Mouse (Mus musculus) gastrocnemius, adult 2 months (tissue): ENCODE results near the gene Mycbpap. TPM values are rescaled to one million over a fixed set of nuclear protein-coding genes. Genes with fewer than 3 reads are reported as not detected.

Experiments used
- DNase-seq: peaks from one replicate; pipeline ENCODE4 v3.0.0; 2022
- H3K27ac ChIP-seq: fragments of 200-600 bp; 2 replicates; pipeline ENCODE4 v1.8.1; 2022; ENCODE audit warnings: mild to moderate bottlenecking
- H3K4me3 ChIP-seq: fragments of 200-600 bp; 2 replicates; pipeline ENCODE4 v1.8.1; 2022; ENCODE audit warnings: mild to moderate bottlenecking, moderate library complexity
- CTCF ChIP-seq: fragments of 200-600 bp; IDR thresholded peaks from 2 replicates; pipeline ENCODE4 v1.8.1; 2022; ENCODE audit warnings: antibody characterized with exemption, mild to moderate bottlenecking, moderate library complexity
- intact Hi-C: fragments of 180-260 bp; cut with DNase I; formaldehyde crosslinking; loops from one replicate; pipeline ENCODE4 v1.15.1; 2025
- total RNA-seq, 2 experiments: library from RNA; stranded (reverse); gene quantifications; 2 replicates each; pipeline ENCODE4 v1.2.3; 2021

The Mycbpap gene
- total RNA-seq, 2 experiments from 2014 or later: not detected

GRCm38 (mm10) chr11:94471740-94472584, 49.6 kb downstream of the Mycbpap start:
- intact Hi-C loops: no loop called here
- Histone ChIP-seq H3K27ac (peak overlapping the region; percentile 73), H3K4me3 (peak overlapping the region; percentile 80)
- no peak for TF ChIP-seq CTCF
- DNase-seq: no peak

DNA sequence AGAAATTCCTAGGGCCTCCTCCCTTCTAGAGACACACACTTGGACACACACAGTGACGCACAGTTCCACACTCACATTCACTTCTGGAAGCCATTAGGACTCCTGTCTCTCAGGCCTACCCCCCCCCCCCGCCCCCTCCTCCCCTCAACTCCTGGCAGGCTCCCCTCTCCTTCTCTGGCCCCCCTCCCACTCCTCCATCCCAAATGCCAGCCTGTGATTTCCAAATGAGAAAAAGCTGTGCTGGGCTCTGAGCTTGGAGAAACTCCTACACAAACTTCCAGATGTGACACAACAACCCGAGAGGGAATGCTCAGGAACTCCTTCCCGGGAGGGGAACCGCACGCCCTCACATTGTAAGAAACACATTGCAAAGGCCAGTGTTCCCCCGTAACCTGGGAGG, 51.2 kb downstream of the Mycbpap start:
- no peak for TF ChIP-seq CTCF
- H3K27ac ChIP-seq: no peak overlapping the region
- no peak overlapping the region for H3K4me3 ChIP-seq
- intact Hi-C loops: no loop called here
- DNase-seq: peak; percentile 42

GRCm38 (mm10) chr11:94469136-94470064, 52.1 kb downstream of the Mycbpap start:
- Histone ChIP-seq H3K4me3 (no peak overlapping the region), H3K27ac (peak overlapping the region; percentile 58)
- DNase-seq: peak; percentile 62
- intact Hi-C loops: no loop called here
- no peak for TF ChIP-seq CTCF

- intact Hi-C loops: no loop called here
- no peak overlapping the region for H3K4me3 ChIP-seq
- TF ChIP-seq CTCF: no peak
- DNase-seq: no peak
- 0 out of 2 replicates have a peak overlapping the region, but pooled peaks have one; percentile 38 for H3K27ac ChIP-seq
These were observed 52.9 kb downstream of the Mycbpap start for GRCm38 (mm10) chr11:94468582-94469064.

- Histone ChIP-seq H3K27ac (no peak overlapping the region), H3K4me3 (no peak overlapping the region)
- no peak for TF ChIP-seq CTCF
- no peak for DNase-seq
- intact Hi-C loops: no loop called here
These were observed 55.1 kb downstream of the Mycbpap start for GRCm38 (mm10) chr11:94466333-94466855.

- intact Hi-C loops: no loop called here
- Histone ChIP-seq H3K4me3 (no peak overlapping the region), H3K27ac (no peak overlapping the region)
- no peak for TF ChIP-seq CTCF
- DNase-seq: no peak
These were observed 57.4 kb downstream of the Mycbpap start for GRCm38 (mm10) chr11:94464170-94464569.

GRCm38 (mm10) chr11:94461856-94462255, 59.7 kb downstream of the Mycbpap start:
- intact Hi-C loops: no loop called here
- TF ChIP-seq CTCF: no peak
- DNase-seq: no peak
- Histone ChIP-seq H3K4me3 (no peak overlapping the region), H3K27ac (no peak overlapping the region)

DNA sequence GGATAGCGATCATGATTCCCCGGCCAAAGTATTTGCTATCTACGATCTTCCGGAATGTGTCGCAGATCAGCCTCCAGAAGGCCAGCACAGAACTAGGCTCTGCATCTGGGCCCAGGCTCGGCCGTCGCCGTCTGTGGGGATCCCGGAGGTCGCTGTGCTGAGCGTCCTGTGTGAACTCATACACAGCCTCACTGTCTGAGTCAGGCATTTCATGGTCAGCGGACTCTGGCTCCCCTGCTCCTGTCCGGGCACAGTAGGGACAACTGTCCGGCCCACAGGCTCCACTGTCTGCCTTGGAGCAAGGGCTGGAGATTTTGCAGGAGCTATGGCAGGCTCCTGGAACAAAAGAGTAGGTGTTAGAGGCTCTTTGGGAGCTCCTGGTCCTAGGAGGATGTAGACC, 64.5 kb downstream of the Mycbpap start:
- no peak overlapping the region for H3K27ac ChIP-seq
- TF ChIP-seq CTCF: no peak

DNA sequence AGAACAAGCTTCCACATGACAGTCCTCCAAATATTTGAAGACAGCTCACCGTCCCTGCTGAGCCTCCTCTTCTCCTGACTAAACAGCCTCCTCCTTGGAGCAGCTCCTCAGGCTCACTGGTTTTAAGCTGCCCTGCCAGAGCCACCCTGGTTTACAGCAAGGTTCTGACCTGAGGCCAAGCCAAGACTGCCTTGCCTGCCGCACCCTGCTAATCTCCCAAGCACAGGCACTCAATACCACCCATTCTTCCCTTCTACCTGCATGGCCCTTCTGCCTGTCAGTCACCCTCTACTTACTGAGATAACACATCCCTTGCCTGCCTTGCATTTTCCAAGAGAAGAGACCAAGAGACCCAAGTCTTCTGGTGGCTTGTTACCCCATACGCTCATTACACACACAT, 65.2 kb downstream of the Mycbpap start:
- no peak for DNase-seq
- no peak for TF ChIP-seq CTCF
- intact Hi-C loops: no loop called here
- Histone ChIP-seq H3K4me3 (no peak overlapping the region), H3K27ac (no peak overlapping the region)

More for the DNA sequence above, 64.5 kb downstream of the Mycbpap start:
- intact Hi-C loops: no loop called here
- no peak overlapping the region for H3K4me3 ChIP-seq
- no peak for DNase-seq

DNA sequence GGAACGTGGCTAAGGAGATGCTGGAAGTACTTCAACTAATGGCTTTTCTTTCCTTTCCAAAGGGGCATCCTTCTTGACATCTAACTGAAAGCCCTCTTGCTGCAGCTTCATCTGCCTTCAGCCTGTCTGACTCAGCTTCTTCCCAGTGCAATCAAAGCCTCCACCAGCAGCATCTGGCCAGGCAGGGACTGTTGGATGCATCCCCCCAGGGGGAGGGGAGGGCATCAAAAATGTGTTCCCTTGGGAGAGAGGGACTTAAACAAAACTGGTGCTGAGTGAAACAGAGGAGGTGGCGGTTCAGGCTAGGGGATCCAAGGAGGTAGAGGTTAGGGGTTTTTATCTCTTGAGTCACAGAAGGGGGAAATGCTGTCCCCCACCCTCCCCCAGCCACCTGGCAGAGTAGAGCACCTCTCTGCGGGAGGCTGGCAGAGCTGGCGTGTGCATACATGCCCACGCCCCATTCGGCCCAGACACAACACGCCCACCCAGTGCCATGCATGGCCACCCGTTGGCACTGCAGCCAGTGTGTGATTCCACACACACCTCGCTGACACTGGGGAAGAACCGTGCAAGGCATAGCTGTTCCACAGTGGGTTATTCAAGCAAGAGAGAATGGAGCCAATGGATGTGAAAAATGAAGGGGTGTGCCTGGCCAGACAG, 66.3 kb downstream of the Mycbpap start:
- intact Hi-C loops: no loop called here
- Histone ChIP-seq H3K4me3 (no peak overlapping the region), H3K27ac (no peak overlapping the region)
- no peak for TF ChIP-seq CTCF
- no peak for DNase-seq

DNA sequence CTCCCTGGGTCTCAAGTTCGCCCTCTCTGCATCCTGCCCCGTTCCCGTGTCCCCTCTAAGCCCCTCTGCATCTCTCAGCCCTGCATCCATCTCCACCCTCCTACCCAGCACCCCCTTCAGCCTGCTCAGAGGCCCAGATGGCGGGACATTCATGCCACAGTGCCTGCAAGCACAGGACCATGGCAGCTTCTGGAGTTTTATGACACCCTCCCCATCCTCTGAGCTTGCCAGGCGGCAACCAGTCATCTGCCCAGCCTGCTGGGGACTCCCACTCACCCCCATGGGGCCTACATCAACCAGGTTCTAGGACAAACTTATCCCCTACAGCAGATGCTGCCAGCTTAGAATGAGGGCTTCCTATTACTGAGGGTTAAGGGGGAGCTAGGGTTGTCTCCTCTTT, 66.8 kb downstream of the Mycbpap start:
- intact Hi-C loops: no loop called here
- no peak for TF ChIP-seq CTCF
- DNase-seq: no peak
- no peak overlapping the region for H3K27ac ChIP-seq
- H3K4me3 ChIP-seq: no peak overlapping the region

Other genes with a start within 250 kb of the Mycbpap start
- gene Gm21885, start 239.9 kb downstream of the Mycbpap start, total RNA-seq: not detected
- 10 to 100 TPM; 41.1 to 48.6 TPM for gene Luc7l3, start 199.8 kb downstream of the Mycbpap start, total RNA-seq
- gene Ankrd40, start 193.7 kb downstream of the Mycbpap start, total RNA-seq: 100 to 1,000 TPM; 203 to 264 TPM
- under 1 TPM; 0.46 to 0.53 TPM for gene Abcc3, start 128.7 kb downstream of the Mycbpap start, total RNA-seq
- 1 to 10 TPM; 1.2 to 3.0 TPM for gene Cacna1g, start 47.5 kb downstream of the Mycbpap start, total RNA-seq
- not detected for gene Spata20, start 35.6 kb downstream of the Mycbpap start, total RNA-seq
- under 1 TPM in 1 of 2 experiments, not detected in 1; 0.05 TPM for gene Epn3, start 21.8 kb downstream of the Mycbpap start, total RNA-seq
- gene Rsad1, start 27.5 kb upstream of the Mycbpap start, total RNA-seq: 1 to 10 TPM; 2.9 to 4.1 TPM
- gene Chad, start 43.3 kb upstream of the Mycbpap start, total RNA-seq: 10 to 100 TPM in 1 of 2 experiments, 1 to 10 TPM in 1; 9.5 to 69.2 TPM
- 1 to 10 TPM; 1.6 to 3.6 TPM for gene Acsf2, start 80.1 kb upstream of the Mycbpap start, total RNA-seq
- 10 to 100 TPM; 35.8 to 37.5 TPM for gene Lrrc59, start 108.0 kb upstream of the Mycbpap start, total RNA-seq
- 10 to 100 TPM; 50.4 to 59.8 TPM for gene Mrpl27, start 132.0 kb upstream of the Mycbpap start, total RNA-seq
- not detected for gene Eme1, start 132.2 kb upstream of the Mycbpap start, total RNA-seq
- gene Xylt2, start 155.8 kb upstream of the Mycbpap start, total RNA-seq: 1 to 10 TPM; 3.6 to 3.9 TPM
- not detected for gene Gm11541, start 182.8 kb upstream of the Mycbpap start, total RNA-seq
- gene Cdc34b, start 220.0 kb upstream of the Mycbpap start, total RNA-seq: 1 to 10 TPM in 1 of 2 experiments, under 1 TPM in 1; 0.82 to 1.3 TPM